Mouse (Mus musculus) adrenal gland, adult 18-20 months (tissue): ENCODE results near the gene Gdap1l1. TPM values are rescaled to one million over a fixed set of nuclear protein-coding genes. Genes with fewer than 3 reads are reported as not detected.

Experiments used
- DNase-seq, 2 experiments: peaks; one replicate each; pipeline ENCODE4 v3.0.0; 2021 to 2022; ENCODE audit warnings: low spot score in 2 of 2
- total RNA-seq, 2 experiments: library from RNA; stranded (reverse); gene quantifications; 1 replicate in 1 of 2; 2 replicates in 1 of 2; pipeline ENCODE4 v1.2.3; 2021

Gdap1l1 gene
- total RNA-seq, 2 experiments from 2014 or later: 3.3 TPM

GRCm38 (mm10) chr2:163503191-163503590 lies 64.9 kb downstream of the Gdap1l1 start:
- no peak for DNase-seq

Other genes with a start within 250 kb of the Gdap1l1 start
- gene Tox2, start 235.4 kb upstream of the Gdap1l1 start, total RNA-seq: 10 to 100 TPM in 1 of 2 experiments, 1 to 10 TPM in 1; 4.1 to 24.2 TPM
- 1 to 10 TPM; 4.4 to 6.5 TPM for gene Jph2, start 40.5 kb upstream of the Gdap1l1 start, total RNA-seq
- gene Oser1, start 13.8 kb upstream of the Gdap1l1 start, total RNA-seq: 10 to 100 TPM; 37.1 to 43.6 TPM
- gene Fitm2, start 34.2 kb downstream of the Gdap1l1 start, total RNA-seq: 100 to 1,000 TPM; 108 to 114 TPM
- not detected for gene R3hdml, start 53.8 kb downstream of the Gdap1l1 start, total RNA-seq
- under 1 TPM in 1 of 2 experiments, not detected in 1; 0.73 TPM for gene Hnf4a, start 68.3 kb downstream of the Gdap1l1 start, total RNA-seq
- 10 to 100 TPM; 29.2 to 34.0 TPM for gene Ttpal, start 163.8 kb downstream of the Gdap1l1 start, total RNA-seq
- gene Serinc3, start 206.7 kb downstream of the Gdap1l1 start, total RNA-seq: 100 to 1,000 TPM; 521 to 567 TPM
- 10 to 100 TPM; 37.4 to 38.3 TPM for gene Pkig, start 219.9 kb downstream of the Gdap1l1 start, total RNA-seq